Mouse (Mus musculus): ENCODE results near the gene Gm2916. TPM values are rescaled to one million over a fixed set of nuclear protein-coding genes. Genes with fewer than 3 reads are reported as not detected.
"Not testable (repeated sequence)": the region's sequence is repeated elsewhere in the genome, so short reads cannot be mapped to it uniquely, and the experiment has no call there.

Gm2916 gene
- not detected in 2 replicates for total RNA-seq (2014; rRNA removed)
- polyA plus RNA-seq (2015; fragmentation: Nextera tagmentation; extraction: Ambion mirVana) = not detected in 2 replicates

- not testable (repeated sequence) for H3K9me3 ChIP-seq (ENCODE audit: low read length); H3K27me3 ChIP-seq (ENCODE audit: insufficient read depth, low read length); H3K4me2 ChIP-seq (ENCODE audit: low read depth, low read length, poor library complexity, severe bottlenecking); H3K4me1 ChIP-seq (ENCODE audit: insufficient read depth, low read length); H3K9ac ChIP-seq (replicated peaks; ENCODE audit: low read length, poor library complexity, severe bottlenecking); ATAC-seq (ENCODE audit: low FRiP score); H3K36me3 ChIP-seq (ENCODE audit: insufficient read depth, low read length); H3K4me3 ChIP-seq (ENCODE audit: low read depth, low read length); DNase-seq (ENCODE audit: low spot score); H3K27ac ChIP-seq (ENCODE audit: low read depth, low read length)
- no CpG with 5 or more reads among the region's 1 CpGs for WGBS
Measured at GRCm38 (mm10) chr14:3883872-3884271, at the start of gene Gm2916. TSS of gene Gm2916 (plus strand) at chr14:3884172.

- not testable (repeated sequence) for H3K27ac ChIP-seq (ENCODE audit: low read depth, low read length); ATAC-seq (ENCODE audit: low FRiP score); H3K9me3 ChIP-seq (ENCODE audit: low read length); H3K27me3 ChIP-seq (ENCODE audit: insufficient read depth, low read length); H3K4me3 ChIP-seq (ENCODE audit: low read depth, low read length); H3K4me2 ChIP-seq (ENCODE audit: low read depth, low read length, poor library complexity, severe bottlenecking); H3K9ac ChIP-seq (replicated peaks; ENCODE audit: low read length, poor library complexity, severe bottlenecking); H3K36me3 ChIP-seq (ENCODE audit: insufficient read depth, low read length); DNase-seq (ENCODE audit: low spot score); H3K4me1 ChIP-seq (ENCODE audit: insufficient read depth, low read length)
- no CpG with 5 or more reads among the region's 2 CpGs for WGBS
Measured at GRCm38 (mm10) chr14:3845945-3846344, 38.0 kb upstream of the Gm2916 start, which contains the start of gene Gm3033. TSS of gene Gm3033 (plus strand) at chr14:3846245.

- not testable (repeated sequence) for ATAC-seq (ENCODE audit: low FRiP score); H3K9me3 ChIP-seq (ENCODE audit: low read length); H3K27ac ChIP-seq (ENCODE audit: low read depth, low read length); DNase-seq (ENCODE audit: low spot score); H3K4me2 ChIP-seq (ENCODE audit: low read depth, low read length, poor library complexity, severe bottlenecking); H3K4me3 ChIP-seq (ENCODE audit: low read depth, low read length); H3K9ac ChIP-seq (replicated peaks; ENCODE audit: low read length, poor library complexity, severe bottlenecking); H3K4me1 ChIP-seq (ENCODE audit: insufficient read depth, low read length); H3K27me3 ChIP-seq (ENCODE audit: insufficient read depth, low read length); H3K36me3 ChIP-seq (ENCODE audit: insufficient read depth, low read length)
- WGBS = no CpG with 5 or more reads among the region's 2 CpGs
Measured at GRCm38 (mm10) chr14:3931456-3931855, 47.5 kb downstream of the Gm2916 start, which contains the start of gene Gm3029. TSS of gene Gm3029 (plus strand) at chr14:3931756.

GRCm38 (mm10) chr14:3963247-3963646 lies 79.3 kb downstream of the Gm2916 start, which contains the start of gene Gm3095:
TSS of gene Gm3095 (plus strand) at chr14:3963547.
- not testable (repeated sequence) for H3K36me3 ChIP-seq (ENCODE audit: insufficient read depth, low read length); H3K9ac ChIP-seq (replicated peaks; ENCODE audit: low read length, poor library complexity, severe bottlenecking); H3K27me3 ChIP-seq (ENCODE audit: insufficient read depth, low read length); H3K4me3 ChIP-seq (ENCODE audit: low read depth, low read length); H3K4me1 ChIP-seq (ENCODE audit: insufficient read depth, low read length); ATAC-seq (ENCODE audit: low FRiP score); DNase-seq (ENCODE audit: low spot score); H3K4me2 ChIP-seq (ENCODE audit: low read depth, low read length, poor library complexity, severe bottlenecking); H3K27ac ChIP-seq (ENCODE audit: low read depth, low read length); H3K9me3 ChIP-seq (ENCODE audit: low read length)
- no CpG with 5 or more reads among the region's 2 CpGs for WGBS

Other genes starting within 250 kb of the Gm2916 start
- gene Gm3012, start 249.7 kb upstream of the Gm2916 start, total RNA-seq (2014; rRNA removed) = not detected in 2 replicates
- gene Gm3012, start 249.7 kb upstream of the Gm2916 start, polyA plus RNA-seq (2015; fragmentation: Nextera tagmentation; extraction: Ambion mirVana) = not detected in 2 replicates
- 4.7 and 10.7 TPM in 2 replicates for gene Gm3020, start 232.1 kb upstream of the Gm2916 start, total RNA-seq (2014; rRNA removed)
- gene Gm3020, start 232.1 kb upstream of the Gm2916 start, polyA plus RNA-seq (2015; fragmentation: Nextera tagmentation; extraction: Ambion mirVana) = 24.1 and 27.6 TPM in 2 replicates
- not detected in 2 replicates for gene Gm3043, start 195.4 kb upstream of the Gm2916 start, total RNA-seq (2014; rRNA removed)
- not detected in 2 replicates for gene Gm3043, start 195.4 kb upstream of the Gm2916 start, polyA plus RNA-seq (2015; fragmentation: Nextera tagmentation; extraction: Ambion mirVana)
- 5.3 and 6.8 TPM in 2 replicates for gene Gm3002, start 74.1 kb upstream of the Gm2916 start, total RNA-seq (2014; rRNA removed)
- 4.4 and 6.3 TPM in 2 replicates for gene Gm3002, start 74.1 kb upstream of the Gm2916 start, polyA plus RNA-seq (2015; fragmentation: Nextera tagmentation; extraction: Ambion mirVana)
- not detected in 2 replicates for gene Gm3033, start 37.9 kb upstream of the Gm2916 start, total RNA-seq (2014; rRNA removed)
- 0.29 TPM in 1 of 2 replicates, not detected in the other for gene Gm3033, start 37.9 kb upstream of the Gm2916 start, polyA plus RNA-seq (2015; fragmentation: Nextera tagmentation; extraction: Ambion mirVana)
- gene Gm3029, start 47.6 kb downstream of the Gm2916 start, total RNA-seq (2014; rRNA removed) = not detected in 2 replicates
- not detected in 2 replicates for gene Gm3029, start 47.6 kb downstream of the Gm2916 start, polyA plus RNA-seq (2015; fragmentation: Nextera tagmentation; extraction: Ambion mirVana)
- 2.2 and 4.5 TPM in 2 replicates for gene Gm3095, start 79.4 kb downstream of the Gm2916 start, total RNA-seq (2014; rRNA removed)
- gene Gm3095, start 79.4 kb downstream of the Gm2916 start, polyA plus RNA-seq (2015; fragmentation: Nextera tagmentation; extraction: Ambion mirVana) = 1.9 and 2.0 TPM in 2 replicates
- gene Gm3099, start 114.2 kb downstream of the Gm2916 start, total RNA-seq (2014; rRNA removed) = not detected in 2 replicates
- gene Gm3099, start 114.2 kb downstream of the Gm2916 start, polyA plus RNA-seq (2015; fragmentation: Nextera tagmentation; extraction: Ambion mirVana) = not detected in 2 replicates
- gene Gm5796, start 139.8 kb downstream of the Gm2916 start, total RNA-seq (2014; rRNA removed) = 3.7 and 8.2 TPM in 2 replicates
- 4.2 and 4.9 TPM in 2 replicates for gene Gm5796, start 139.8 kb downstream of the Gm2916 start, polyA plus RNA-seq (2015; fragmentation: Nextera tagmentation; extraction: Ambion mirVana)
- gene Gm3115, start 199.9 kb downstream of the Gm2916 start, total RNA-seq (2014; rRNA removed) = not detected in 2 replicates
- 0.09 TPM in 1 of 2 replicates, not detected in the other for gene Gm3115, start 199.9 kb downstream of the Gm2916 start, polyA plus RNA-seq (2015; fragmentation: Nextera tagmentation; extraction: Ambion mirVana)
- gene Gm8108, start 226.4 kb downstream of the Gm2916 start, total RNA-seq (2014; rRNA removed) = 0.60 and 1.6 TPM in 2 replicates
- gene Gm8108, start 226.4 kb downstream of the Gm2916 start, polyA plus RNA-seq (2015; fragmentation: Nextera tagmentation; extraction: Ambion mirVana) = 5.4 TPM in 2 replicates